In the genomic region with DNA sequence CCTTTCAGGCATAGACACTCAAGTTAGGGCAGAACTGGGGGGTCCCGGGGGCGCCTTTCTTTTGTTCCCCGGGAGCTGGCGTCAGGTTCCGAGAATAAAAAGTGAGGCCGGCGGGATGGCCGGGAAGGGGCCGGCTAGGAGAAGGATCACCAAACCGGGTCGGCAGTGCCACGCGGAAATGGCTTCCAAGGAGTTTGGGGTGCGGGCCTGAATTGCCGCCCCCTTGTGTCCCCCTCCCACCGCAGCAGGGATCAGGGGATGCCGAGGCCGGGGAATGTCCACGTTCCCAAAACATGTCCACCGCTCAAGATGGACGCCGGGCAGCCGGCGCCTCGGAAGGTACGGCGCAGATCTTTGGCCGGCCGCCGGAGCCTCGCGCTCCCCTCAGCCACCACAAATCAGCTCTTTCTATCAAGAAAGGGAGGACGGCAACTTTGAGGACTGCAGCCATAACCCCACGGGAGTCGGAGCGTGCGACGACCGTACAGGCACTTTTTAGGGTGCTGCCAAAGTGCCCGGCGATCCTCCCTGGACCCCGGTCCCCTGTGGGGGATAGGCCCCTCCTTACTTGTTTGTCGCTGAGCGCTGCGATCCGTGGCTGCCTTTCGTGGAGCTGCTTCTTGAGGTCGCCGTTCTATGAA, we compare ENCODE assay signal across 9 mouse cellular contexts. TPM values are rescaled to one million over a fixed set of nuclear protein-coding genes. Genes with fewer than 3 reads are reported as not detected.
DNase-seq lines count a peak whose midpoint lies in the region; ATAC-seq and TF ChIP-seq lines count a peak whose summit lies in the region.
"Had no signal": no experiment of that assay in that cellular context is flagged by ENCODE, and none has a peak within 500 bp of the region (broad histone marks: within the 10 kb centered on the region; RNA-seq: fewer than 3 reads in every experiment).

No protein-coding gene starts in this region.

- no peak for TF ChIP-seq POLR2A in CH12.LX (IDR thresholded peaks at IDR 0.05; ENCODE audit: low read depth, low read length)

- no peaks in the 10 kb centered on the region for H3K79me2 ChIP-seq in CH12.LX (replicated peaks; ENCODE audit: control insufficient read depth, extremely low read depth, insufficient read depth, poor library complexity, severe bottlenecking)

- TF ChIP-seq CTCF in CH12.LX (conservative IDR thresholded peaks at IDR 0.05 in 1 of 2, IDR thresholded peaks at IDR 0.05 in 1 of 2; ENCODE audit: low read depth in 2 of 2, low read length in 2 of 2): no peak

- no peak for TF ChIP-seq RAD21 in CH12.LX (IDR thresholded peaks at IDR 0.05; ENCODE audit: low read depth, low read length)

- no peak overlapping the region for H3K27ac ChIP-seq in heart, embryonic 13.5 days (replicated peaks)
- H3K27ac ChIP-seq in CH12.LX (ENCODE audit: insufficient read depth, low read depth): no peak overlapping the region
- peak overlapping the region; percentile 99 for H3K27ac ChIP-seq in hindbrain, embryonic 10.5 days
- H3K27ac ChIP-seq in limb, embryonic 13.5 days: no peak overlapping the region
- H3K27ac ChIP-seq: macrophage had no signal

- TF ChIP-seq EP300 in CH12.LX (IDR thresholded peaks at IDR 0.05; ENCODE audit: low read length): no peak

- H3K36me3 ChIP-seq in heart, embryonic 13.5 days: no peaks in the 10 kb centered on the region
- H3K36me3 ChIP-seq in CH12.LX (replicated peaks in 1 of 2; ENCODE audit: control insufficient read depth in 1 of 2, insufficient read depth in 1 of 2, low read length in 1 of 2): peaks cover 0 to 17% of the 10 kb centered on the region in 2 experiments
- H3K36me3 ChIP-seq in hindbrain, embryonic 10.5 days: peaks cover 24% of the 10 kb centered on the region
- H3K36me3 ChIP-seq in limb, embryonic 13.5 days: no peaks in the 10 kb centered on the region

- under 1% methylated on average over 49 of the region's 49 CpGs for WGBS in heart, embryonic 13.5 days
- under 1% methylated on average over 49 of the region's 49 CpGs for WGBS in hindbrain, embryonic 10.5 days
- WGBS in limb, embryonic 13.5 days: under 1% methylated on average over 49 of the region's 49 CpGs

- peak overlapping the region; percentile 99 for H3K4me2 ChIP-seq in heart, embryonic 13.5 days
- H3K4me2 ChIP-seq in CH12.LX (ENCODE audit: insufficient read depth, low read depth, poor library complexity, severe bottlenecking): peak overlapping the region; percentile 93
- H3K4me2 ChIP-seq in limb, embryonic 13.5 days (replicated peaks): peak overlapping the region; percentile 99

- ATAC-seq in heart, embryonic 13.5 days (ENCODE audit: extremely low read depth, insufficient number of reproducible peaks, low FRiP score, low TSS enrichment): no peak
- ATAC-seq in limb, embryonic 13.5 days (ENCODE audit: low FRiP score, low read depth): no peak

- dilution Hi-C loops in CH12.LX (cut with MboI; ENCODE audit: extremely low pct_ligation_motif_present, extremely low pct_unique_long_range_greater_than_20kb, low sequenced_read_pairs): no loop called here

- H3K9me3 ChIP-seq in heart, embryonic 13.5 days: no peaks in the 10 kb centered on the region
- H3K9me3 ChIP-seq in CH12.LX (replicated peaks; ENCODE audit: low read length): peaks cover 3% of the 10 kb centered on the region
- no peaks in the 10 kb centered on the region for H3K9me3 ChIP-seq in hindbrain, embryonic 10.5 days
- no peaks in the 10 kb centered on the region for H3K9me3 ChIP-seq in limb, embryonic 13.5 days

- H3K4me3 ChIP-seq in heart, embryonic 13.5 days: peak overlapping the region; percentile 76
- H3K4me3 ChIP-seq in CH12.LX (replicated peaks in 1 of 3; ENCODE audit: low read depth in 2 of 3, low read length in 2 of 3, poor library complexity in 1 of 3): no peak overlapping the region
- H3K4me3 ChIP-seq in hindbrain, embryonic 10.5 days: peak overlapping the region; percentile 95
- H3K4me3 ChIP-seq in limb, embryonic 13.5 days: peak overlapping the region; percentile 73

- in situ Hi-C loops in CH12.LX (cut with MboI; ENCODE audit: low pct_ligation_motif_present, low pct_unique_long_range_greater_than_20kb, low sequenced_read_pairs): no loop called here

- H3K4me1 ChIP-seq in heart, embryonic 13.5 days: peaks cover 39% of the 10 kb centered on the region
- H3K4me1 ChIP-seq in CH12.LX (ENCODE audit: control insufficient read depth in 1 of 2, insufficient read depth in 2 of 2): peaks cover 4 to 29% of the 10 kb centered on the region in 2 experiments; a peak in 3 of 4 replicates
- peaks cover 74% of the 10 kb centered on the region for H3K4me1 ChIP-seq in hindbrain, embryonic 10.5 days (replicated peaks)
- peaks cover 42% of the 10 kb centered on the region for H3K4me1 ChIP-seq in limb, embryonic 13.5 days

- peaks cover 40% of the 10 kb centered on the region for H3K27me3 ChIP-seq in heart, embryonic 13.5 days (replicated peaks)
- H3K27me3 ChIP-seq in CH12.LX (replicated peaks): peaks cover 13% of the 10 kb centered on the region
- peaks cover 7% of the 10 kb centered on the region for H3K27me3 ChIP-seq in hindbrain, embryonic 10.5 days (ENCODE audit: insufficient read depth, poor library complexity, severe bottlenecking)
- peaks cover 17% of the 10 kb centered on the region for H3K27me3 ChIP-seq in limb, embryonic 13.5 days

- peak overlapping the region; percentile 84 for H3K9ac ChIP-seq in heart, embryonic 13.5 days
- no peak overlapping the region for H3K9ac ChIP-seq in CH12.LX (ENCODE audit: insufficient read depth, low read depth)
- H3K9ac ChIP-seq in limb, embryonic 13.5 days: peak overlapping the region; percentile 80

- DNase-seq in heart, adult 11 months: no peak
- DNase-seq in CH12.LX (ENCODE audit: extremely low read depth): no peak
- peak; percentile 74 for DNase-seq in cerebellum, postnatal 14 days
- DNase-seq in hindbrain, embryonic 10.5 days (ENCODE audit: low spot score): peak; percentile 64
- DNase-seq in retina, postnatal 1 day: peak; percentile 57
- DNase-seq in urinary bladder, postnatal 10 days (ENCODE audit: low spot score): no peak

TF ChIP-seq in CH12.LX, 34 proteins besides CTCF, POLR2A, EP300 and RAD21:
- TF ChIP-seq TBP (conservative IDR thresholded peaks at IDR 0.05; ENCODE audit: low read depth, low read length): no peak
- no peak for TF ChIP-seq NRF1 (IDR thresholded peaks at IDR 0.05; ENCODE audit: low read depth, low read length)
- TF ChIP-seq BHLHE40 (IDR thresholded peaks at IDR 0.05; ENCODE audit: low read depth, low read length): no peak
- TF ChIP-seq MYC (IDR thresholded peaks at IDR 0.05; ENCODE audit: low read depth, low read length): no peak
- TF ChIP-seq HCFC1 (IDR thresholded peaks at IDR 0.05; ENCODE audit: low read depth, low read length): no peak
- TF ChIP-seq MEF2A (IDR thresholded peaks at IDR 0.05; ENCODE audit: borderline replicate concordance, low read depth, low read length): no peak
- TF ChIP-seq E2F4 (IDR thresholded peaks at IDR 0.05; ENCODE audit: insufficient replicate concordance, low read depth, low read length): no peak
- TF ChIP-seq MAX (IDR thresholded peaks at IDR 0.05; ENCODE audit: low read length): no peak
- no peak for TF ChIP-seq JUND (conservative IDR thresholded peaks at IDR 0.05; ENCODE audit: low read depth, low read length)
- no peak for TF ChIP-seq MAFK (IDR thresholded peaks at IDR 0.05; ENCODE audit: insufficient replicate concordance, low read length)
- TF ChIP-seq UBTF (IDR thresholded peaks at IDR 0.05; ENCODE audit: low read depth, low read length): no peak
- no peak for TF ChIP-seq TCF12 (IDR thresholded peaks at IDR 0.05; ENCODE audit: low read depth, low read length)
- TF ChIP-seq ZMIZ1 (IDR thresholded peaks at IDR 0.05; ENCODE audit: low read depth, low read length): no peak
- no peak for TF ChIP-seq USF1 (IDR thresholded peaks at IDR 0.05; ENCODE audit: low read depth, low read length)
- TF ChIP-seq MAZ (IDR thresholded peaks at IDR 0.05; ENCODE audit: low read depth, low read length): no peak
- TF ChIP-seq CHD2 (IDR thresholded peaks at IDR 0.05; ENCODE audit: low read length): no peak

RNA-seq across cellular contexts. Expression of a gene that starts 1.6 kb away (rescaled TPM):
- polyA plus RNA-seq in heart, embryonic 13.5 days (2015; fragmentation: Nextera tagmentation; extraction: Ambion mirVana): 0.08 and 0.14 TPM in 2 replicates
- total RNA-seq in CH12.LX (2012; rRNA removed) (2.2 TPM in 2 replicates), CH12.LX (2014; rRNA removed) (1.3 and 3.0 TPM in 2 replicates)
- polyA plus RNA-seq in CH12.LX (2012; ENCODE audit: insufficient read length, low read depth): 5.3 TPM in 2 replicates
- polyA plus RNA-seq in hindbrain, embryonic 10.5 days (2016; fragmentation: Nextera tagmentation; extraction: Ambion mirVana): 10.7 and 30.8 TPM in 2 replicates
- 0.48 and 0.73 TPM in 2 replicates for polyA plus RNA-seq in limb, embryonic 13.5 days (2015; fragmentation: Nextera tagmentation; extraction: Ambion mirVana)

Comparison
In these comparisons a context has a peak if more than half of its experiments do, and no peak if none do; other contexts are left out.
1. H3K4me3 ChIP-seq: peak in heart, embryonic 13.5 days (single experiment), hindbrain, embryonic 10.5 days (single experiment) and limb, embryonic 13.5 days (single experiment); none in CH12.LX (0 of 3).
2. DNase-seq: peak in cerebellum, postnatal 14 days (2 of 2), hindbrain, embryonic 10.5 days (single experiment) and retina, postnatal 1 day (single experiment); none in heart, adult 11 months (single experiment), CH12.LX (single experiment) and urinary bladder, postnatal 10 days (single experiment).
3. Peak in every context shown above with its lines, with median percentiles within 50 percentile points of each other: H3K4me2 ChIP-seq.